Mouse (Mus musculus): ENCODE results near the gene Gm33815. TPM values are rescaled to one million over a fixed set of nuclear protein-coding genes. Genes with fewer than 3 reads are reported as not detected.
"Not testable (repeated sequence)": the region's sequence is repeated elsewhere in the genome, so short reads cannot be mapped to it uniquely, and the experiment has no call there.

Gene Gm33815
- not detected for total RNA-seq (2021)
- long read RNA-seq, experiment 1 = 0 reads
- long read RNA-seq, experiment 2 = 0 reads

DNA sequence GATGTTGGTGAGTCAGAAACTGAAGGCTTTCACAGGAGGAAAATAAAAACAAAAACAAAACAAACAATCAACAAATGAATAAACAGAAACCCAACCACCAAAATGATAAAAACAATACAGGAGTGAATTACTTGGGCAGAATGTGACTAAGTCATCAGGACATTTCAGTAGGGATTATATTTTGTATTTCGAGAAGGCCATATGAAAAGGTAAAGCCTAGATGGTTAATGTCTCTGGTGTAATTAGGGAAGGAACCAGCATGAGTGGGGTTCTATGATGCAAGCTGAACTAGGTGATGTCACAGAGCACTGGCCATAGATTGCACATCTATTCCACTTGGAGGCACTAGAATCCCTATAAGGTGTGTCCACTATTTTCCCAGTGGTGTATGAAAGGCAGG, at the start of gene Gm33815:
TSS of gene Gm33815 (plus strand) at position 301 of the 400 bp plus-strand sequence.
- DNase-seq = not testable (repeated sequence)

Data from adrenal gland, postnatal 10 days (tissue).